Mouse (Mus musculus) right cerebral cortex, adult 2 months (tissue): ENCODE results near the gene Tra2b.
"Not testable (repeated sequence)": the region's sequence is repeated elsewhere in the genome, so short reads cannot be mapped to it uniquely, and the experiment has no call there.

Source experiments
- DNase-seq, 2 experiments: peaks; one replicate each; pipeline ENCODE4 v3.0.0; 2021 to 2022; ENCODE audit warnings: low spot score in 2 of 2

Gene Tra2b

DNA sequence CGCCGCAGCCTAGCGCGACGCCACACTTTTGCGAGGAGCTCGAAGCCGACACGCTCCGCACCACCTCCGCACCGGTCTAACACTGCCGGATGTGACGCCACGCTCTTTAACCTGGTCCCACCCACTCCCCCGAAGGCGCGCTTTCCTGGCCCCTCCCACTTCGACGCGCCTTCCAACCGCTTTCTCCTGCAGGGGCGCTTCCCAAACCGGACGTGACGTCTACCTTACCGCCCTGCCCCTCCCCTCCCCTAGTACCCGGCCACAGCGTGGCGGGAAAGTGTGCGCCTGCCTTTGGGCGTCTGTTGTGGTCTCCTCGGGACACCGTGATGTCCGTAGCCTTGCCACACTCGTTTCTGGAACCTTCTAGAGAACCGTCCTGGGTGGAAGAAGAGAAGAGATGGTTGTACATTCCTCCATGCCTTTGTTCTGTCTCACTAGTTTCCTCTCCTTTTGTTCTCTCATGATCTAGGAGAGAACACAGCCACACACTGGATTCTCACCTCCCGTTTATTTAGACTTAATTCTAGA is at the start of gene Tra2b:
TSS of gene Tra2b (minus strand) at position 157 of the 528 bp plus-strand sequence.
- peak; percentile 96 to 97 for DNase-seq

DNA sequence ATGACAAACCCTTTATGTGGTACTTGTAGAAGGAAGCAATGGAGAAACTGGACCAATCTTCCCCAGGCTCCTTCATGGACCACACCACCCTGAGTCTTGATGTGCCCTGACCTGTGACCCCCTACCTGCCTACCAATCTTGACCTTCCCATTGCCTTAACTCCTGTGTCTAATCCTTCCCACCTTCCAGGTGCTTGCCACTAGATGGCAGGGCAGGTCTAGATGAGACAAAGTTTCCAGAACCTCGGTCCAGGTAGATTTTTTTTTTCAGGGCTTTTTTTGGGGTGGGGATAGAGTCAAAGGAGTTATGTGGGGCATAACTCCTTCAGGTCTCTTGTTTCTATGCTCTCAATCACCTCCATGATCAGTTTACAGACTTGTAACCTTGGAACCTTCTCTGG is 44.8 kb upstream of the Tra2b start:
- peak; percentile 45 to 66 for DNase-seq

DNA sequence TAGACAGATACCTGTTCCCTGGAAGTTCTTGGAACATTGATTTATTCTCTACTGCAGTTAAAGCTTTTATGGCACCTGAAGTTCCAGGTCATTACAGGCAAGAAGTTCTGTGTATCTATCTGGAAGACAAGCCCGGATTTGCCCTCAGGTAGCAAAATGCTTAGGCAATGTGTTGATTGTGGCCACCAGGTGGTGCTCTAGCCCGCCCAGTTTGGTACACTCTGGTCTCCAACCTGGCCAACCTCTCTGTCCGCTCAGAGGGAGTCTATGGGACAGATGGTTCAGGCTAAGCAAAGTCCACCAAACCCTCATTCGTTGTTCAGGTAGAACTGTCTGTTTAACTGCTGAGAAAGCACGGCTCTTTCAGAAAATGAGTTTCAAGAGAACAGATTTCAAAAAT is 36.8 kb upstream of the Tra2b start:
- DNase-seq = peak; percentile 81 to 85

DNA sequence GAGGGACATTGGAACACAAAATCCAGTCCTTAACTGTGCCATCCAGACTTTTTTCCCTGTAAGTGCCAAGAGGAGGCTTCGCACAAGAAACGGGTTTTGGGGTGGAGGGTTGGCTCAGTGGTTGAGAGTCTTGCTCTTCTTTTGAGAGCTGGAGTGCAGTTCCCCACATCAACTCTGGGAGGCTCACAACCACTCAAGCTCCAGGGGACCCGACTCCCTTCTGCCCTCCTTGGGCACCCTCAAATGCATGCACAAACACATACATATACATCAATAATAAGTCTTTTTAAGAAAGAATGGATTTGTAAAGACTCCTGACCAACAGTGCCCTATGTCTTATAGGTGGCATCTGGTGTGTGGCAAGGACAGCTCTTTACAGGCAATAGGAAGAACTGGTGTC is 35.6 kb upstream of the Tra2b start:
- DNase-seq = no peak

DNA sequence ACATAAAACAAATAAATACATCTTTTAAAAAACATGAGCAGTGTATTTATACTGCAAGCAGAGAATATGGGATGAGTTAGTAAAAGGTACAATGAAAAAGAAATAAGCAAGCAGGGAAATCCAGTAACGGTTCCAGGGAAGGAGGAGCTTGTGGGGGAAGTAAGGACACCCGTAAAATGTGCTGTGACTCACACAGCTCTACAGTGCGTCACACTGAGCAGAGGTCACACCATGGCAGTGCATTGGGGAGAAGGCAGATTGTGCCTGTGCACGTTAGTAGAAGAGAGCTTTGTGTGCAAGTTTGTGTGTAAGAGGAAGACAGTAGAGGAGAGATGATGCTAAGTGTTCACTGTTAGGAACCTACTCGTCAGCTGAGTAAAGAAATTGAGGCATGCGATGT is 31.1 kb upstream of the Tra2b start:
- DNase-seq = no peak

DNA sequence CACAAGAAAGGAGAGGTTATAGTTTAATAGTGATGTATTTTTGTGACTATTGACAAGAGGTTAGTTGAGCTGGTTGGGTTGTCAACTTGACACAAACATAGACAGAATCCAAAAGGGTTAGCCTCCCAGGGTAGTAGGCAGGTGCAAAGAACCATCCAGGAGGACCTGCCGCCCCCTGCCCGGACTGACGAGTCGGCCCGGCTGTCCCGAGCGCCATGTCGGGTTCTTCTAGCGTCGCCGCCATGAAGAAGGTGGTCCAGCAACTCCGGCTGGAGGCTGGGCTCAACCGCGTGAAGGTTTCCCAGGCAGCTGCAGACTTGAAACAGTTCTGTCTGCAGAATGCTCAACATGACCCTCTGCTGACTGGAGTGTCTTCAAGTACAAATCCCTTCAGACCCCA is 29.0 kb upstream of the Tra2b start:
- DNase-seq = not testable (repeated sequence)

DNA sequence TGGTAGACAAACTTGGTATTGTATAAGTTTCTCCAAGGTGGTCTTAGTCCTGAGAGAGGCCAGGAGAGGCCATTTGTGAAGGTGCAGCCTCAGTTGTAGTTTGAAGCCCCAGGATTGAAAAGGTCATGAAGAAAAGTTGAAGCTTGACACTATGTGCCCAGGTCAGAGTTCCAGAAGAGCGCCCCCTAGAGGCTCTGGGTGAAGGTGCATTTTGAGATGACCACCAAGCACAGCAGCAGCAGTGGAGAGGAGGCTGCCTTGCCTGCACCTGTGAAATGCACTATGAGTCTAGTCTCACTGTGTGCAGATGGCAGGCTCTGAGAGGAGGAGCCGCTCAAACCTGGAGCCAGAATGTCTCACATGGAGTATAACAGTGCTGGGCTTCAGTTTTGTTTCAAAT is 27.8 kb upstream of the Tra2b start:
- no peak for DNase-seq

DNA sequence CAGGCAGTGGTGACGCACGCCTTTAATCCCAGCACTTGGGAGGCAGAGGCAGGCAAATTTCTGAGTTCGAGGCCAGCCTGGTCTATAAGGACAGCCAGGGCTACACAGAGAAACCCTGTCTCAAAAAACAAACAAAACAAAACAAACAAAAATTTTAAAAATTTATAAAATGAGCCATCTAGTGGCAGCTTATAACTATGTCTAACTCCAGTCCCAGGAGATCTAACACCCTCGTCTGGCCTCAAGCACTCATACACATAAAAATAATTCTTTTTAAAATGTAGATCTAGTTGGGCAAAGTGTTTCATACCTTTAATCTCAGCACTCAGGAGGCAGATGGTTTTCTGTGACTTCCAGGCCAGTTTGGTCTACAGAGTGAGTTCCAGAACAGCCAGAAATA is 26.6 kb upstream of the Tra2b start:
- no peak for DNase-seq

DNA sequence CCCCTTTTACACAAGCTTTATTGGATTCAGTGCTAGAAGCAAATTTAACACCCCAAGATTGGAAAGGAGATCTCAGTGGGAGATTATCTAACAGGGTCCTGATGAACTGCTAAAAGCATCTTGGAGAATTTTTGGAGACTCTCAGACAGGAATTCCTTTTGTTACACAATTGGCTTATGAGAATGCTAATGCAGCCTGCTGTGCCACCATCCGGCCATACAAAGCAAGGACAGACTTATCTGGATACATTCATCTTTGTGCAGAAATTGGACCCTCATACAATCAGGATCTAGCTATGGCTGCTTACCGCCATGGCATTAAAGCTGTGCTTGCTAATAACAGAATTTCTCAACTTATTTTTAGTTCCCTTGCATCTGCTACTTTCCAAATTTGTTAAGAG is 23.8 kb upstream of the Tra2b start:
- DNase-seq = no peak

DNA sequence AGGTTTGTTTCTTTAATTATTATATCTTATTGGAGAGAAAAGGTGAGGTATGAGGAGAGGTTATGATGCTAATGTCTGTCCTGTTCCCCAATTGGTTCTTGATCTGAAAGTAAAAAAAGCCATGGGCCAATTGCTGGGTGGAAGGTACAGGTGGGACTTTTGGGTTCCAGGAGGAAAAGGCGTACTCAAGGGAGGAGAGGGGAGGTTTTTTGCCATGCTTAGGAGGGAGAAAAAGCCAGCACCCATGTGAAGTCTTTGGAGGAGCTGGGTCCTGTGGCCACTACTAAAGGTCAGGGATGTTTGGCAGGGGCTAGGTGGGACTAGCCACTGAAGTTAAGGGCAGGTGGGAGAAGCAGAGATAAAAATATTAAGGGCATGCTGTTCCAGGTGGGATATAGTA is 21.2 kb upstream of the Tra2b start:
- DNase-seq = no peak

DNA sequence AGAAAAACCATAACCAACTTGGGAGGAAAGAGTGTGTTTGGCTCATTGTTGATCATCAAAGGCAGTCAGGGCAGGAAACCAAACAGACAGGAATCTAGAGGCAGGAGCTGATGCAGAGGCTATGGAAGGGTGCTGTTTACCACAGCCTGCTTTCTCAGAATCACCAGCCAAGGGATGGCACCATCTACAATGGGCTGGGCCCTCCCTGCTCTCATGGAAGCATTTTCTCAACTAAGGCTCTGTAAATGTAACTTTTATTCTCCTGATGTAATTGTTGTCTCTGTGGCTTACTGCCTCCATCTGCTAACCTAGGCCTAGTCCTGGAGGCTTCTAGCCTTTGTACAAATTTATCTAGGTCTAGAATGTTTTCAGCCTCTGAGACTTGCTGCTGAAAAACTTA is 10.7 kb upstream of the Tra2b start:
- DNase-seq = no peak

DNA sequence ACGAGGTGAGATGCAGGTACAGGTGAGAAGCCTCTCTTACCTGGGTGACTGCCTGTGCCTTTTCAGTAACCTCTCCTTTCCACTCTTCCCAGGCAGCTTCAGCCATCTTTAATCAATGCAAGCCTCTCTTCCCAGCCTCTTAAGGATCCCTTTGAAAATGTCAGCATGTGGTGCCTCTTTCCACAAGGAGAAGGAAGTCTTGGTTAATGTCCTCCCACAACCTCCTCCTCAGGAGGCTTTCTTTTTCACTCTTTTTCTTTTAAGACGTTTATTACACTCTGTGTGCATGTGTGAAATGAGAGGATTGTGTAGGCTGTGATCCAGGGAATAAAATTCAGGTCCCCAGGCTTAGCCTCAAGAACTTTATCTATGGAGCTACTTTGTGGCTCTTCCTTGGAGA is 9.3 kb upstream of the Tra2b start:
- DNase-seq = no peak

DNA sequence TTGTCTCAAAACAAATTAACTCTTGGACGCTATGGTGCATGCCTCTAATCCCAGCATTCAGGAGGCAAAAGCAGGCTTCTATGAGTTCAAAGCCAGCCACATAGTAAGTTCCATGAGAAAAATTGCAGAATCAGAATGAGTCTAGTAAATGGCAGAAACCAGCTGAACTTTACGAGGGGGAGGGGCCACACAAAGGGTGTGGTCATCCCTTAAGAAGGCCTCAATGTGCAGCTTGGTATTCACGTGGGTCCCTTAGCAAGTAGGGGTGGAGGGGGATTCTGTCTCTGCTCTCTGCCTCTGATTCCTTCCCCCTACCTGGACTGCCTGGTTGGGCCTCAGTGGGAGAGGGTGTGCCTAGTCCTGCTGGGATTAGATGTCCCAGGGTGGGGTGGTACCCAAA is 4.7 kb upstream of the Tra2b start:
- DNase-seq = no peak

DNA sequence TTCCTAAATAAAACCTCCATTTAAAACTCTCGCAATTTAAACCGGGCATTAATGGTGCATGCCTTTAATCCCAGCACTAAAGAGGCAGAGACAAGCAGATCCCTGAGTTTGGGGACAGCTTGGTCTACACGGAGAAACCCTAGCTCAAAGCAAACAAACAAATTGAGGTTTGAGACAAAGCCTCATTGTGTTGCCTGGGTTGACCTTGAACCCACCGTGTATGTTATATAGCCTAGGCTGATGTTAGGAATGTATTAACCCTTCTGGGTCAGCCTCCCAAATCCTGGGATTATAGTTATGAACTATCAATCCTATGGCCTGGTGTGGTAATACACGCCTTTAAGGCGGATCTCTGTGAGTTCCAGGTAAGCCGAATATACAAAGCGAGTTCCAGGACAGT is 579 bp upstream of the Tra2b start:
- DNase-seq = no peak

DNA sequence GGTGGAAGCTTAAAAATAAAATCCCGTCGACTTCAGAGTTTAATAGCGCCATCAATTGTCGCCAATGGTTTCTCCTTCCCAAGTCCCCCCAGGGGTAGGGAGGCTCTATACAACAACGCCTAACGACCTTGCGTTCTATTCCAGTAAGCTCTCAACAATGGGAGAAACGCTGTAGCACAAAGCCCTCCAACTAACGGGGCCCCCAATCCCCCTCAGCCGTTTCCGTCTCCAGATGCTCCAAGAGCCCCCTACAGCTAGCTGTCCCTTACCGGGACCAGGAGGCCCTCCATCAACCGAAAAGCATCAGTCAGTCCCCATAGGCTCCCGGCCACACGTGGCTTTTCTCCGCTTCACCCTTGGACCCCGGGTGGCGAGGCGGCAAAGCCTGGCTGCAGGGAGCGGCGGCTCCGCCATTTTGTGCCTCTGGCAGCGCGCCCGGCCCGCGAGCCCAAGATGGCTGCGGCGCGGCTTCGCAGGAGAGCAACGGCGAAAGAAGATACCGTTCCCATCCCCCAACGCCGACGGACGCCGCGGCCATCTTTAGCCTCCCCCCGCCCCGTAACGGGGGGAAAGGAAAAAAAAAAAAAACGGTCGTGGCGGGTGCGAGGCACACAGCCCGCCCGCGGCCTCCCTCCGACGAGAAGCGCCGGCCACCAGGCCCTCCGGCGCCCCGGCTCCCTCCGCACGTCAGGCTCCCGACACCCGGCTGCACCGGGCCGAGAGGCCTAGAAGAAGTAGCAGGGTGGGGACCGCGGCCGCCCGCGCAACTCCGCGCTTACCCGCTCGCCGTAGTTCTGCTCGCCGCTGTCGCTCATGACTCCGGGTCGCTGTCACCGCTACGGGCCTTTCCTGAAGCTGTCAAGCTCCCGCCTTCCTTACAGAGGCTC is 600 bp downstream of the Tra2b start:
- peak; percentile 76 to 81 for DNase-seq

DNA sequence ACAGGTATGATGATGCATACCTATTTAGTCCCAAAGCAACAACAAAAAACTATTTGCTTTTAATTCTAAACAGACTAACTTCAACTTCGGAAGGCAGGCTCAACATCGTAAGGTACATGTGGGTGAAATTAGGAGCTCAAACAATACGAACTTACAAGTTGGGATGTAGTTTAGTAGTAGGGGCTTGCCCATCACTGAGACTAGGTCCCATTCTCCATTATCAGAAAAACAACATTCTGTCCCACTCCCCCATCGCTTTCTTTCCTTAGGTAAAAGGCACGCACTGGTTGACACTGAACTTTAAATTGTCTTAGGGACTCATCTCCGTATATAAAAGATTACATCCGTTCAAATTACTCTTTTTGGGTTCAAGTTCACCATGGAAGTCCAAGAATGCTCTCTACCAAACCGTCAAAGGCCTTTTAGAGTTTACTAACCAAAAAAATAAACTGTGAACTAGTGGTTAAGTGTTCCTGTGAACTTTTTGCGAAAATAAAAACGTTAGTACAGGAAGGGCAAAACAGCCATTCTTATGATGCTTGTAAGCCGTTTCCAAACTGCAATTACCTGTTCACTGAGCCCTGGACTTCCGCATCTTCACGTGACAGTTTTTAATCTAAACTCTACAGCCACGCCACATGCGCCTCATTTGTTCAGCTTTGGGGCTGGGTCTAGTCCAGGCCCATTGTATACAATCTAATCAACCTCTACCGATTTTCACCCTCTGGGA is 1.4 kb downstream of the Tra2b start:
- no peak for DNase-seq

DNA sequence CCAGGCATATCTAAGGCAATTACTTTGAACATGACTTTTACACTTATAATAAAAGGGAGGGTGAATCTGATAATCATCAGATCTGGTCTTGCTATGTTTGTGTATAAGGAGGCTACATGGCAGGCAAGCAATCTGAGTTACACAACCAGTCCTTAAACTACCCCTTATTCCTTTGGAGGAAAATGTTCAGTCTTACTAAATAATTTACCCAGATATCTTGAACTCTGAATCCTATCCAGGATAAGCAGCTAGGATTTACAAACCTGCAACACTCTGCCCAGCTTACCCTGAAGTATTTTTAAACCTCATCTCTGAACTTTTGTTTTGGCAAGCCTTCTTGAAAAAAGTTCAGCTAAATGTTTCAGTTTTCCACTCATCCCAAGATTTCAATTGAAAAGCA is 2.7 kb downstream of the Tra2b start:
- DNase-seq = no peak

DNA sequence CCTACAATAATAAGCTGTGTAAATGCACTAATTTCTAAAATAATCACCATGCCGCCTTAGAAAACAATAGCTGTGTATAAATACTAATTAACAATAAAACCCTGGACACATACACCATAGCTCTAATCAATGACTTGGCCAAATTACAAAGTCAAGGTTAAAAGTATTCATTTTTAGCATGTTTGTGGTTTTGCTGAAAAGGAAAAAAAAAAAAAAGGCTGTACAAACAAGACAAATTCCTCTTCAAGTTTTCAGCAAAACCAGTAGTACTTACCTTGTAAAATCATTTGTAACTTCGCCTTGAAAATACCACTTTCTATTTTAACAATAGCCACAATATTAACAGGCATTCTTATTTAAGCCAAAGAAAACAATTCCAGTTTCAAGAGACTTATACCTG is 4.2 kb downstream of the Tra2b start:
- DNase-seq = no peak

DNA sequence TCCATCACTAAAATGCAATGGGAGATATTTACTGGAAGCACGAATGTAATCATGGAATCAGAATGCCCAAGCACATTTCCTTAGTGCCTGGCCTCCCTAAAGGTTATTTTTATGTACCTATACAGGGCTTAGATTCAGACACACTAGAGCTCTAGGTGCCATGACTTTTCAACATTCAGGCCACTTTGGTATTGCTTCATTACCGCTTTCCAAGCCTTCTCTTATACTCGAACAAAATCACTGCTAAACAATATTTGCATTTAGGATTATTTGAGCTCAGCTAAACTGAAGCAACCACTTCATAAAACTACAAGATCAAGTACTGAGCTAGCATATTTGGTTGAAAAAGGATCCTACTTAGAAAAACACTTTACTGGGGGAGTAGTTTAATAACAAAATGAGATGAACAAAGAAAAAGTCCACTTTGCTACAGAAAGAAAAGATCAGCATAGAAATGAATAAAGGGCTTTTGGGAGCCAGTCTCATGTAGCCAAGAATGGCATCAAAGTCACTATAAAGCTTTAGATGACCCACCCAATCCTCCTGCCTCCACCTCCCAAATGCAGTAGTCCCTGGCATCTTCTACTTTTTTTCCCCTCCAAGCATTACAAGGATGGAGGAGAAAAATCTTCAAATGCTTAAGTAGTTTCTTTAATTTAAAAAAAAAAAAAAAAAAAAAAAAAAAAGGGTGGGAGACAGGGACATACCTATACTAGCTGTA is 5.2 kb downstream of the Tra2b start:
- DNase-seq = no peak

DNA sequence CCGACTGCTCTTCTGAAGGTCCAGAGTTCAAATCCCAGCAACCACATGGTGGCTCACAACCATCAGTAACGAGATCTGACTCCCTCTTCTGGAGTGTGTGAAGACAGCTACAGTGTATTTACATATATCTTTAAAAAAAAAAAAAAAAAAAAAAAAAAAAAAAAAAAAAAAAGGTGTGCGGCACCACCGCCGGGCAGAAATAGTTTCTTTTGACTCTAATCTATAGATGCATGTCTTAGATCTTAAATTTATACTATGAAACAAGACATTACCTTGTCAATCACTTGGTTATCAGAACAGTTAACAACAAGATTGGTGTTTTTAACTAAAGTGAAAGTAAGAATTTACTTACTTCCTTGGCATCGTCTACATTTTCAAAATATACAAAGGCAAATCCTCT is 13.6 kb downstream of the Tra2b start:
- not testable (repeated sequence) for DNase-seq

DNA sequence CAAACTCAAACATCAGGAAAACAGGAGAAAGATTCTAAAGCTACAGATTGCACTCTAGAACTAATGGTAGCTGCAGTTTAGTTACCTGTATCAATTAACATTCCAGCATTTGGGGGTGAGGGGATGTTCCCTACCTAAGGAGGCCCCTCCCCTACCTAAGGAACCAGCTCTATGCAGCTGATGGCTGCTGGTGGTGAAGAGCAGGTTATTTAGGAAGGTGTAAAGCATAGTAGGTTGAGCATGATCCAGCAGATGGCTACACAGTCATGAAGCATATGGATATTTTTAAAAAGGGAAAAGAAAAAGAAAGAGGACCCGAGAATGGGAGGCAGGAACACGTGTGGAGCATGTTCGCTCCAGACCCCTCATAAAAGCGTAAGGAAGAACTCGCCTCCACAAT is 15.5 kb downstream of the Tra2b start:
- DNase-seq = no peak

DNA sequence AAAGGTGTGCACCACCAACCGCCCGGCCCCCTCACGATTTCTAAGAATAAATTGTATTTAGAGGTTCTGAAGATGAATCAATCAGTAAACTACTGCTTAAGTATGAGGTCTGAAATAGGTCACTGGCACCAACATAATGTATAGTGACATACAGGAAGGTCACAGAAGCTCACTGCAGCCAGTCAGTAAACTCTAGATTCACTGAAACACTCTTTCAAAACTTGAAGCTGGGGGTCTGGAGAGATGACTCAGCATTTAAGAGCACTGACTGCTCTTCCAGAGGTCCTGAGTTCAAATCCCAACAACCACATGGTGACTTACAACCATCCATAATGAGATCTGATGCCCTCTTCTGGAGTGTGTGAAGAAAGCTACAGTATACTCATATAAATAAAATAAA is 16.1 kb downstream of the Tra2b start:
- DNase-seq = no peak
